Mouse (Mus musculus): ENCODE data around the gene Haus5. TPM values are rescaled to one million over a fixed set of nuclear protein-coding genes. Genes with fewer than 3 reads are reported as not detected.

Haus5 gene
- total and polyA plus RNA-seq, 3 experiments, result 32.3 to 50.9 (median 45.6) TPM

DNA sequence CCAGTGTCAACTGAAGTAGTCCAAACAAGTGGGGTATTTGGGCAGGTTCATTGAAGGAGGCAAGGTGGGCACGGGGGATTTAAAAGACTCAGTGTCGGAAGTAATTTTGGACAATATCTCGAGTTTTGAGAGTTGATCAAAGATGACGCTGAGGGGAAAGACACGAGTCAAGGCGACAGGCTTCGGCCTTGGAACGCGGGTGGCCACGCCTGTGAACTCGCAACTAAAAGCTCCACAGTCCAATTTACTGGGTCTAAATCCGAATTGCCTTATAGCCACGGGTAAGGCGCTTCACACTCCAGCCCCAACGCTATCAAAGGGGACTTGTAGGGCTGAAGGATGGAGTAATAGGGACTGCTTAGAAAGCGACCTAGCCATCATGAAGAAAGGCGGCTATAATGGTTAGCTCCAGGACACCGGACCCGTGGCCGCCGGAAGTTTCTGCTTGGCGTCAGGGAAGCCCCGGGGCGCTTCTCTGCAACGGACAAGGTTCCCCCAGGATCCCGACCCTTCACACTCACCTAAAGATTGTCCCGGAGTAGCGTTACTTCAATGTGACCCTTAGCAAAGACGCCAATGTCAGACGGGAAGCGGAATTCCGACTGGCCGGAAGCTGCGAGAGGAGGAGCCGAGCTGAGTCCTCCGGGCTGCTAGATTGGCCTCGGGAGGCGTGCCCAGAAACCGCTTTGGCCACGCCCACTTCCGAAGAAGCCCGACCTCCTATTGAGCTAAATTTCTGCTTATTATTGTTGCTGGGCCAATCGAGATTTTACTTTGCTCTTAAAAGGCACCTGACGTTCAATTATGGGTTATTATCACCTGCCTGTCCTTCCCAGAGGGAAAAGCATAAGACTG lies 39.0 kb downstream of the Haus5 start, which contains the start of gene Cox6b1 (continued):
- TF ChIP-seq NRF1 (IDR thresholded peaks at IDR 0.05; ENCODE audit: low read depth, low read length), result no peak
- TF ChIP-seq RAD21 (IDR thresholded peaks at IDR 0.05; ENCODE audit: low read depth, low read length), result no peak
- TF ChIP-seq ELF1 (IDR thresholded peaks at IDR 0.05; ENCODE audit: low read depth, low read length), result peak; percentile 89
- no peak for TF ChIP-seq ZC3H11A (IDR thresholded peaks at IDR 0.05; ENCODE audit: low read depth, low read length)
- TF ChIP-seq NELFE (IDR thresholded peaks at IDR 0.05; ENCODE audit: low read depth, low read length), result peak; percentile 82
- TF ChIP-seq E2F4 (IDR thresholded peaks at IDR 0.05; ENCODE audit: insufficient replicate concordance, low read depth, low read length), result no peak
- peak; percentile 88 for TF ChIP-seq HCFC1 (IDR thresholded peaks at IDR 0.05; ENCODE audit: low read depth, low read length)

DNA sequence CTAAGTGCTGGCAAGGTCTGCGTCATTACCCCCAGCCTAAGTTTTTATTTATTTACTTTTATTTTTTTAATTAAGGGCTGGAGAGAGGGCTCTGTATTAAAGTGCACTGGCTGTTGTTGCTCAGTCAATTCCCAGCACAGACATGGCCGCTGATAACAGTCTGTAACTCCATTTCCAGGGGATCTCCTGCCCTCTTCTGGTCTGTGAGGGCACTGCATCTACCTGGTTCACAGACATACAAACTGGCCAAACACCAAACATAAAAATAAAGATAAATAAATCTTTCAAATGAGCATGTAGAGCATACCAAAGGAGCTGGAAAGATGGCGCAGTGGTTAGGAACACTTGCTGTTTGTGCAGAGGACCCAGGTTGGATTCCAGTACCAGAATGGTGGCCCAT lies 45.6 kb downstream of the Haus5 start:
- in situ Hi-C loops (cut with MboI; ENCODE audit: low pct_ligation_motif_present, low pct_unique_long_range_greater_than_20kb, low sequenced_read_pairs), result no loop called here
- TF ChIP-seq CHD2 (IDR thresholded peaks at IDR 0.05; ENCODE audit: low read length) (no peak), RAD21 (IDR thresholded peaks at IDR 0.05; ENCODE audit: low read depth, low read length) (peak; percentile 31), NELFE (IDR thresholded peaks at IDR 0.05; ENCODE audit: low read depth, low read length) (no peak), USF1 (IDR thresholded peaks at IDR 0.05; ENCODE audit: low read depth, low read length) (no peak), E2F4 (IDR thresholded peaks at IDR 0.05; ENCODE audit: insufficient replicate concordance, low read depth, low read length) (no peak), ZNF384 (IDR thresholded peaks at IDR 0.05; ENCODE audit: low read depth, low read length) (no peak), UBTF (IDR thresholded peaks at IDR 0.05; ENCODE audit: low read depth, low read length) (no peak), POLR2A (IDR thresholded peaks at IDR 0.05; ENCODE audit: low read depth, low read length) (no peak), IRF4 (IDR thresholded peaks at IDR 0.05; ENCODE audit: low read depth, low read length) (no peak), USF2 (conservative IDR thresholded peaks at IDR 0.05; ENCODE audit: low read depth, low read length) (no peak), ELF1 (IDR thresholded peaks at IDR 0.05; ENCODE audit: low read depth, low read length) (no peak), MAX (IDR thresholded peaks at IDR 0.05; ENCODE audit: low read length) (no peak), SMC3 (IDR thresholded peaks at IDR 0.05; ENCODE audit: low read depth, low read length) (peak; percentile 19), CTCF (conservative IDR thresholded peaks at IDR 0.05 in 1 of 2, IDR thresholded peaks at IDR 0.05 in 1 of 2; ENCODE audit: low read depth in 2 of 2, low read length in 2 of 2) (peak; percentile 56 to 67)
- peaks cover 2 to 13% of the 10 kb centered on the region in 2 experiments; a peak in 2 of 4 replicates for H3K4me1 ChIP-seq (ENCODE audit: control insufficient read depth in 1 of 2, insufficient read depth in 2 of 2)
- H3K9me3 ChIP-seq (replicated peaks; ENCODE audit: low read length), result no peaks in the 10 kb centered on the region
- H3K4me2 ChIP-seq (ENCODE audit: insufficient read depth, low read depth, poor library complexity, severe bottlenecking), result no peak overlapping the region
- no peak overlapping the region for H3K27ac ChIP-seq (ENCODE audit: insufficient read depth, low read depth)
- peak; percentile 40 for DNase-seq (ENCODE audit: extremely low read depth)
- H3K9ac ChIP-seq (ENCODE audit: insufficient read depth, low read depth), result no peak overlapping the region
- peaks cover 24% of the 10 kb centered on the region for H3K79me2 ChIP-seq (replicated peaks; ENCODE audit: control insufficient read depth, extremely low read depth, insufficient read depth, poor library complexity, severe bottlenecking)
- dilution Hi-C loops (cut with MboI; ENCODE audit: extremely low pct_ligation_motif_present, extremely low pct_unique_long_range_greater_than_20kb, low sequenced_read_pairs), result no loop called here
- peaks cover 60 to 83% of the 10 kb centered on the region in 2 experiments for H3K36me3 ChIP-seq (replicated peaks in 1 of 2; ENCODE audit: control insufficient read depth in 1 of 2, insufficient read depth in 1 of 2, low read length in 1 of 2)
- H3K4me3 ChIP-seq (replicated peaks in 1 of 3; ENCODE audit: low read depth in 2 of 3, low read length in 2 of 3, poor library complexity in 1 of 3), result no peak overlapping the region
- no peaks in the 10 kb centered on the region for H3K27me3 ChIP-seq (replicated peaks)

DNA sequence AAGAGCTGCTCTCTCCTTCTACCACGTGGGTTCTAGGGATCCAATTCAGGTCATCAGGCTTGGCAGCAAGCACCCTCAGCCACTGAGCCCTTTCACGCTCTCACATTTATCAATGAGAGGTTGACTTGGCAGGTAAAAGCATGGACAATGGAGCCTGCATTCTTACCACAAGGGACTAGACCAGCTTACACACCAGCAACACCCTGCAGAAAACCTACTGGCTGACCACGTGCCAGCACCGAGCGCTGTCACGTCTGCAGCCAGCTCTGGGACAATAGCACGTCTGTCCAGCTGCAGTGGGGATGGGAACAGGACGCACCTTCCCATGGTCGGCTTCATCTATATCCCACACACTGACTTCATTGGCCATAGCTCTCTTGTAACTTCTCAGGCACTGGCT lies 46.1 kb downstream of the Haus5 start:
- Histone ChIP-seq H3K27me3 (replicated peaks) (no peaks in the 10 kb centered on the region), H3K4me1 (ENCODE audit: control insufficient read depth in 1 of 2, insufficient read depth in 2 of 2) (peaks cover 2 to 15% of the 10 kb centered on the region in 2 experiments; a peak in 2 of 4 replicates), H3K9me3 (replicated peaks; ENCODE audit: low read length) (no peaks in the 10 kb centered on the region), H3K79me2 (replicated peaks; ENCODE audit: control insufficient read depth, extremely low read depth, insufficient read depth, poor library complexity, severe bottlenecking) (peaks cover 21% of the 10 kb centered on the region), H3K4me2 (ENCODE audit: insufficient read depth, low read depth, poor library complexity, severe bottlenecking) (no peak overlapping the region), H3K4me3 (replicated peaks in 1 of 3; ENCODE audit: low read depth in 2 of 3, low read length in 2 of 3, poor library complexity in 1 of 3) (no peak overlapping the region), H3K9ac (ENCODE audit: insufficient read depth, low read depth) (no peak overlapping the region), H3K36me3 (replicated peaks in 1 of 2; ENCODE audit: control insufficient read depth in 1 of 2, insufficient read depth in 1 of 2, low read length in 1 of 2) (peaks cover 59 to 78% of the 10 kb centered on the region in 2 experiments), H3K27ac (ENCODE audit: insufficient read depth, low read depth) (no peak overlapping the region)
- DNase-seq (ENCODE audit: extremely low read depth), result no peak
- no peak for TF ChIP-seq SIN3A (IDR thresholded peaks at IDR 0.05; ENCODE audit: low read length)
- no peak for TF ChIP-seq JUND (conservative IDR thresholded peaks at IDR 0.05; ENCODE audit: low read depth, low read length)
- no peak for TF ChIP-seq EP300 (IDR thresholded peaks at IDR 0.05; ENCODE audit: low read length)
- TF ChIP-seq CTCF (conservative IDR thresholded peaks at IDR 0.05 in 1 of 2, IDR thresholded peaks at IDR 0.05 in 1 of 2; ENCODE audit: low read depth in 2 of 2, low read length in 2 of 2), result no peak
- TF ChIP-seq PAX5 (IDR thresholded peaks at IDR 0.05; ENCODE audit: low read length), result no peak
- TF ChIP-seq SMC3 (IDR thresholded peaks at IDR 0.05; ENCODE audit: low read depth, low read length), result no peak
- in situ Hi-C loops (cut with MboI; ENCODE audit: low pct_ligation_motif_present, low pct_unique_long_range_greater_than_20kb, low sequenced_read_pairs) (no loop called here), dilution Hi-C loops (cut with MboI; ENCODE audit: extremely low pct_ligation_motif_present, extremely low pct_unique_long_range_greater_than_20kb, low sequenced_read_pairs) (no loop called here)

All from CH12.LX (cell line).